Mouse (Mus musculus) liver, embryonic 11.5 days (tissue): ENCODE results near the gene Zc3h7b. TPM values are rescaled to one million over a fixed set of nuclear protein-coding genes. Genes with fewer than 3 reads are reported as not detected.

Experiments
- ATAC-seq: fragments of 200-750 bp; cut with Nextera tagmentation; replicated peaks from 2 replicates; pipeline ENCODE4 v1.8.0; 2017; ENCODE audit warnings: moderate number of reproducible peaks, mild to moderate bottlenecking, moderate TSS enrichment, moderate library complexity; ENCODE audit not compliant: low FRiP score
- DNase-seq: peaks from one replicate; pipeline ENCODE4 v3.0.0-alpha.2; 2017; ENCODE audit warnings: low spot score
- H3K27ac ChIP-seq: fragments of 300-500 bp; sonication (generic); 2 replicates; pipeline ENCODE4 v1.5.1; 2014; ENCODE audit warnings: mild to moderate bottlenecking, low read depth, low read length, control low read depth
- H3K27me3 ChIP-seq: fragments of 300-500 bp; sonication (generic); replicated peaks from 2 replicates; pipeline ENCODE4 v1.6.1; 2014; ENCODE audit warnings: low read length, mixed read lengths; ENCODE audit not compliant: control insufficient read depth, insufficient read depth
- H3K36me3 ChIP-seq: fragments of 300-500 bp; sonication (generic); 2 replicates; pipeline ENCODE4 v1.6.1; 2014; ENCODE audit warnings: mild to moderate bottlenecking, low read length, moderate library complexity, mixed read lengths; ENCODE audit not compliant: control insufficient read depth, insufficient read depth
- H3K4me1 ChIP-seq: fragments of 300-500 bp; sonication (generic); replicated peaks from 2 replicates; pipeline ENCODE4 v1.6.1; 2014; ENCODE audit warnings: low read length, mixed read lengths; ENCODE audit not compliant: control insufficient read depth, insufficient read depth
- H3K4me2 ChIP-seq: fragments of 300-500 bp; sonication (generic); 2 replicates; pipeline ENCODE4 v1.6.1; 2014; ENCODE audit warnings: mild to moderate bottlenecking, control low read depth, moderate library complexity
- H3K4me3 ChIP-seq: fragments of 300-500 bp; sonication (generic); 2 replicates; pipeline ENCODE4 v1.5.1; 2014; ENCODE audit warnings: low read depth, low read length, control low read depth
- H3K9ac ChIP-seq: fragments of 300-500 bp; sonication (generic); 2 replicates; pipeline ENCODE4 v1.6.1; 2014; ENCODE audit warnings: low read depth, low read length, control low read depth
- H3K9me3 ChIP-seq: fragments of 300-500 bp; sonication (generic); 2 replicates; pipeline ENCODE4 v1.6.1; 2016; ENCODE audit warnings: low read length, inconsistent platforms, mixed read lengths; ENCODE audit not compliant: control insufficient read depth
- WGBS: fragments of 180-500 bp; shearing (Covaris S2); extraction: QIAGEN DNeasy Blood & Tissue Kit; methylation state at CpG from one replicate; pipeline ENCODE4 v1.1.7; 2014; 5-methylcytosine and 5-hydroxymethylcytosine counted together
- polyA plus RNA-seq: library from polyadenylated mRNA; unstranded; fragments of >200 nt; fragmentation: Nextera tagmentation; extraction: Ambion mirVana; gene quantifications from 2 replicates; pipeline ENCODE4 v1.2.1, GENCODE M21; 2014

The Zc3h7b gene
- polyA plus RNA-seq, 1 experiment from 2014 or later = 24.2 TPM

- Histone ChIP-seq H3K27ac (no peak overlapping the region), H3K4me1 (peaks cover 17% of the 10 kb centered on the region), H3K4me3 (no peak overlapping the region), H3K36me3 (peaks cover 14% of the 10 kb centered on the region), H3K4me2 (no peak overlapping the region), H3K9ac (no peak overlapping the region), H3K27me3 (no peaks in the 10 kb centered on the region), H3K9me3 (no peaks in the 10 kb centered on the region)
- no peak for DNase-seq
- ATAC-seq = no peak
- WGBS = 85% methylated on average over 5 of the region's 5 CpGs
Observed at GRCm38 (mm10) chr15:81766439-81766838, 21.6 kb downstream of the Zc3h7b start.

GRCm38 (mm10) chr15:81769037-81769436 is 24.2 kb downstream of the Zc3h7b start:
- peak; percentile 52 for DNase-seq

GRCm38 (mm10) chr15:81772431-81773120 is 27.7 kb downstream of the Zc3h7b start:
- H3K27ac ChIP-seq = no peak overlapping the region
- 87% methylated on average over 20 of the region's 20 CpGs for WGBS
- DNase-seq = no peak

More at GRCm38 (mm10) chr15:81769037-81769436, 24.2 kb downstream of the Zc3h7b start:
- peaks cover 17% of the 10 kb centered on the region for H3K4me1 ChIP-seq
- peak; percentile 59; the same call in 1 of the 2 replicates for ATAC-seq
- no peak overlapping the region for H3K27ac ChIP-seq
- H3K9ac ChIP-seq = no peak overlapping the region
- WGBS = 58% methylated on average over 13 of the region's 13 CpGs
- no peak overlapping the region for H3K4me2 ChIP-seq
- no peak overlapping the region for H3K4me3 ChIP-seq
- no peaks in the 10 kb centered on the region for H3K27me3 ChIP-seq
- no peaks in the 10 kb centered on the region for H3K9me3 ChIP-seq
- H3K36me3 ChIP-seq = peaks cover 13% of the 10 kb centered on the region

GRCm38 (mm10) chr15:81774505-81775171 is 29.8 kb downstream of the Zc3h7b start:
- Histone ChIP-seq H3K9me3 (no peaks in the 10 kb centered on the region), H3K27ac (no peak overlapping the region), H3K4me1 (peaks cover 13% of the 10 kb centered on the region), H3K27me3 (no peaks in the 10 kb centered on the region), H3K9ac (no peak overlapping the region), H3K4me3 (no peak overlapping the region), H3K4me2 (no peak overlapping the region), H3K36me3 (peaks cover 14% of the 10 kb centered on the region)
- DNase-seq = no peak
- no peak for ATAC-seq
- 84% methylated on average over 15 of the region's 15 CpGs for WGBS

More at GRCm38 (mm10) chr15:81772431-81773120, 27.7 kb downstream of the Zc3h7b start:
- Histone ChIP-seq H3K36me3 (peaks cover 13% of the 10 kb centered on the region), H3K27me3 (no peaks in the 10 kb centered on the region), H3K9me3 (no peaks in the 10 kb centered on the region), H3K4me1 (peaks cover 9% of the 10 kb centered on the region), H3K4me3 (no peak overlapping the region), H3K9ac (no peak overlapping the region), H3K4me2 (no peak overlapping the region)
- no peak for ATAC-seq

- 52% methylated on average over 11 of the region's 11 CpGs for WGBS
- DNase-seq = no peak
- Histone ChIP-seq H3K9me3 (no peaks in the 10 kb centered on the region), H3K27ac (no peak overlapping the region), H3K27me3 (no peaks in the 10 kb centered on the region), H3K4me2 (no peak overlapping the region), H3K4me1 (peaks cover 13% of the 10 kb centered on the region), H3K4me3 (no peak overlapping the region), H3K9ac (no peak overlapping the region), H3K36me3 (peaks cover 16% of the 10 kb centered on the region)
- ATAC-seq = peak; percentile 65
Observed at GRCm38 (mm10) chr15:81776631-81777422, 32.0 kb downstream of the Zc3h7b start.

- H3K36me3 ChIP-seq = peaks cover 44% of the 10 kb centered on the region
- no peak for ATAC-seq
Observed at GRCm38 (mm10) chr15:81781816-81782215, 37.0 kb downstream of the Zc3h7b start.

GRCm38 (mm10) chr15:81784762-81785161 is 39.9 kb downstream of the Zc3h7b start:
- Histone ChIP-seq H3K4me3 (no peak overlapping the region), H3K4me1 (no peaks in the 10 kb centered on the region), H3K4me2 (no peak overlapping the region), H3K27me3 (no peaks in the 10 kb centered on the region), H3K9ac (no peak overlapping the region), H3K9me3 (no peaks in the 10 kb centered on the region), H3K27ac (no peak overlapping the region), H3K36me3 (peaks cover 46% of the 10 kb centered on the region)
- DNase-seq (no peak), ATAC-seq (no peak)
- WGBS = 67% methylated on average over 5 of the region's 5 CpGs

More at GRCm38 (mm10) chr15:81781816-81782215, 37.0 kb downstream of the Zc3h7b start:
- Histone ChIP-seq H3K27me3 (no peaks in the 10 kb centered on the region), H3K4me2 (no peak overlapping the region), H3K9ac (no peak overlapping the region), H3K9me3 (no peaks in the 10 kb centered on the region), H3K27ac (no peak overlapping the region), H3K4me3 (no peak overlapping the region), H3K4me1 (peaks cover 10% of the 10 kb centered on the region)
- DNase-seq = no peak
- WGBS = 89% methylated on average over 7 of the region's 7 CpGs

GRCm38 (mm10) chr15:81785701-81786100 is 40.8 kb downstream of the Zc3h7b start:
- H3K27me3 ChIP-seq = no peaks in the 10 kb centered on the region
- H3K9me3 ChIP-seq = no peaks in the 10 kb centered on the region
- no peak overlapping the region for H3K4me2 ChIP-seq
- WGBS = 94% methylated on average over 8 of the region's 8 CpGs
- ATAC-seq (no peak), DNase-seq (no peak)
- no peak overlapping the region for H3K4me3 ChIP-seq
- peaks cover 40% of the 10 kb centered on the region for H3K36me3 ChIP-seq
- no peak overlapping the region for H3K27ac ChIP-seq
- no peak overlapping the region for H3K9ac ChIP-seq
- no peaks in the 10 kb centered on the region for H3K4me1 ChIP-seq
